Mouse (Mus musculus): Measurements from ENCODE around the gene Fyb. TPM values are rescaled to one million over a fixed set of nuclear protein-coding genes. Genes with fewer than 3 reads are reported as not detected.

The Fyb gene
- polyA plus RNA-seq, 1 experiment, result 129 TPM

DNA sequence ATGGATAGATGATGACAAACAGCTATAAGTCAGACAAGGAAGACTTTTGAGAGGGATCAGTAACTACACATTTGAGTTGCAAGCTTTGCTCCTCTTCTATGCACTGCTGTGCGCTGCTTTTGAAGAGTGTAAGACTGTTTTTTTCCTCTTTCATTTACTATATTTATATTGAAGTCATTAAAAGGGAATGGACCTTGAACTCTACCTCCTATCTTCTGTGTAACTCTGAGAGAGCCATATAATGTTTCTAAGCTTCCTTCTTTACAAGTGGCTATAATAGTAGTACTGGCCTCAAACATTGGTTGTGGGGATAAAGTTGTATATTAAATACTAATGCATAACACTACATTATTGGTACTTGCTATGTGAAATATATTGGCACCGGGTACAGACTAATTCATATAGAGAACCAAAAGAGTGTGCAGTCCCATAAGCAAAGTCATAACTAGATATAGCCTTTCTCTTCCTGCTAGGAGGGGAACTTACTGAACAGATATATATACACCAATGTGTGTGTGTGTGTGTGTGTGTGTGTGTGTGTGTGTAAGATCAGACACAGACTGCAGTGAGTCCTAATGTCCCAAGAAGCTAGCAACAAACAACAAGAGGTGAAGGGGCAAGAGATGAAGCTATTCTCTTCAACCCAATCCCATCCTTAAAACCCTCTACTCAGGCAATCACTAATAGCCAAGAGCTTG is 47.7 kb downstream of the Fyb start:
- TF ChIP-seq REST (IDR thresholded peaks at IDR 0.05; ENCODE audit: insufficient read depth, insufficient read length), result no peak
- TF ChIP-seq POLR2AphosphoS2 (IDR thresholded peaks at IDR 0.05; ENCODE audit: insufficient read length, low read depth), result no peak
- TF ChIP-seq E2F4 (IDR thresholded peaks at IDR 0.05; ENCODE audit: insufficient read depth), result no peak
- TF ChIP-seq MYOG (IDR thresholded peaks at IDR 0.05; ENCODE audit: control insufficient read depth in 1 of 3, insufficient read depth in 1 of 3, insufficient read length in 2 of 3, low read depth in 2 of 3), result no peak
- TF ChIP-seq TCF12 (IDR thresholded peaks at IDR 0.05; ENCODE audit: insufficient read depth, poor library complexity, severe bottlenecking), result no peak
- no peak for TF ChIP-seq SRF (IDR thresholded peaks at IDR 0.05; ENCODE audit: control insufficient read depth, insufficient read length, low read depth)
- no peak for TF ChIP-seq MAX (IDR thresholded peaks at IDR 0.05; ENCODE audit: low read depth)
- no peak for TF ChIP-seq USF1 (IDR thresholded peaks at IDR 0.05; ENCODE audit: low read depth)
- TF ChIP-seq CEBPB (IDR thresholded peaks at IDR 0.05; ENCODE audit: insufficient read depth, poor library complexity, severe bottlenecking), result no peak
- TF ChIP-seq MYOD1 (IDR thresholded peaks at IDR 0.05; ENCODE audit: control insufficient read depth in 1 of 3, insufficient read length in 2 of 3, low read depth in 2 of 3), result no peak
- no peak for TF ChIP-seq POLR2A (IDR thresholded peaks at IDR 0.05; ENCODE audit: insufficient read length, low read depth)
- TF ChIP-seq TCF3 (IDR thresholded peaks at IDR 0.05; ENCODE audit: insufficient read length, low read depth), result no peak
- Histone ChIP-seq H3K36me3 (ENCODE audit: control insufficient read depth, insufficient read depth) (no peaks in the 10 kb centered on the region), H3K4me3 (no peak overlapping the region), H3ac (ENCODE audit: control insufficient read depth, insufficient read length) (no peak overlapping the region), H3K79me2 (ENCODE audit: control insufficient read depth, insufficient read depth) (no peaks in the 10 kb centered on the region), H3K4me2 (ENCODE audit: low read depth) (no peak overlapping the region), H3K27me3 (ENCODE audit: control insufficient read depth, insufficient read depth, insufficient read length) (no peaks in the 10 kb centered on the region)

DNA sequence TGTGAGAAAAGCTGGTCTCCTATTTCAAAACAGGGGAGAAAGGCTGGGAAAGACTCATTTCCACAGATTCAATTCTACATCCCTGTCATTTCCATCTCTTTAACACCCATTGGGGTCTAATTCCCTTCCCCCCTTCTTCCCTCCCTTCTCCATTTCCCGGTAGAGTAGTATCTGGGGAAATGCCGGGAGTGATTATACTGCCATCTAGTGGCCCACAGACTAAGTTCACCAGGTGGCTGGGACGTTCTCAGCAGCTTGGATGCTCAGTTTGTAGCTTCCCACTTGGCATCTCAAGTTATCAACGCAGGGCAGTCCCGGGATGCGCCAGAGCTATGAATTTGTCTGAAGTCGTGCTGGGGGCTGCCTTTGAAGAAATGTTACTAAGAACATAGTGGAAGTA is 48.2 kb downstream of the Fyb start:
- Histone ChIP-seq H3K4me3 (no peak overlapping the region), H3K27me3 (ENCODE audit: control insufficient read depth, insufficient read depth, insufficient read length) (no peaks in the 10 kb centered on the region), H3K36me3 (ENCODE audit: control insufficient read depth, insufficient read depth) (no peaks in the 10 kb centered on the region), H3K79me2 (ENCODE audit: control insufficient read depth, insufficient read depth) (no peaks in the 10 kb centered on the region), H3ac (ENCODE audit: control insufficient read depth, insufficient read length) (no peak overlapping the region), H3K4me2 (ENCODE audit: low read depth) (no peak overlapping the region)
- TF ChIP-seq MYOD1 (IDR thresholded peaks at IDR 0.05; ENCODE audit: control insufficient read depth in 1 of 3, insufficient read length in 2 of 3, low read depth in 2 of 3), result peak in 1 of 3 experiments; percentile 11
- no peak for TF ChIP-seq TCF3 (IDR thresholded peaks at IDR 0.05; ENCODE audit: insufficient read length, low read depth)

DNA sequence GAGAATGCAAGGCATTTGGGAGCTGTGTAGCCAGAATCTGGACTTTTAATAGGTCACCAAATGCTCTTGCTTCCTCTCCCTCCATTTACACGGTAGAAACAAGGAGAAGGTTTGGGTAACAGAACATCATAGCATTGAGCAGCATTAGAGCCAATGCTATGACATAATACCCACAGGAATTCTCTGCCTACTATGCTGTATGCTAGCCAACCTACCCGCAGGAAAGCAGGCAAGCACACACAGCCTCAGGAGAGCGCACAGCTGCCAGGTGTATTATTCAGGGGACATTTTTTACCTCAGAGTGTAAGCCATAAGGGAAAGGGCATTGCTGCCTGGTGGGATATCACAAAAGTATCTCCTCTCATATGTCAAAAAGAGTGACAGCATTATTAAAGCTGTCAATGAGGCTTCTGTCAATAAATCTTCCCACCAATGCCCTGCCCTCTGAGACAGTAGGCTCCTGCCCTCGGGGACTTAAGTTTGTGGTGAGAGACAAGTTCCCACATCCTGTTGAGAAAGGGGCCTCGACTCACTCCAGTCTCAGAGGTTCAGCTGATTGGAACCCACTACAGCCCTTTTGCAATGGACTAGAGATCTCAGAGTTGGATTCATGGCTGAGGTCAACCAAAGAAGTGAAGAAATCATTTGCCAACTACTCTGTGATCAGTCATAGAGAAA is 51.8 kb downstream of the Fyb start:
- TF ChIP-seq MAX (IDR thresholded peaks at IDR 0.05; ENCODE audit: low read depth) (no peak), MYOG (IDR thresholded peaks at IDR 0.05; ENCODE audit: control insufficient read depth in 1 of 3, insufficient read depth in 1 of 3, insufficient read length in 2 of 3, low read depth in 2 of 3) (peak in 1 of 3 experiments; percentile 64), USF1 (IDR thresholded peaks at IDR 0.05; ENCODE audit: low read depth) (no peak), CEBPB (IDR thresholded peaks at IDR 0.05; ENCODE audit: insufficient read depth, poor library complexity, severe bottlenecking) (peak; percentile 75), MYOD1 (IDR thresholded peaks at IDR 0.05; ENCODE audit: control insufficient read depth in 1 of 3, insufficient read length in 2 of 3, low read depth in 2 of 3) (peak in 2 of 3 experiments; percentile 82)
- Histone ChIP-seq H3ac (ENCODE audit: control insufficient read depth, insufficient read length) (no peak overlapping the region), H3K79me2 (ENCODE audit: control insufficient read depth, insufficient read depth) (no peaks in the 10 kb centered on the region), H3K4me3 (no peak overlapping the region), H3K27me3 (ENCODE audit: control insufficient read depth, insufficient read depth, insufficient read length) (no peaks in the 10 kb centered on the region), H3K36me3 (ENCODE audit: control insufficient read depth, insufficient read depth) (no peaks in the 10 kb centered on the region), H3K4me2 (ENCODE audit: low read depth) (peak overlapping the region; percentile 66)

DNA sequence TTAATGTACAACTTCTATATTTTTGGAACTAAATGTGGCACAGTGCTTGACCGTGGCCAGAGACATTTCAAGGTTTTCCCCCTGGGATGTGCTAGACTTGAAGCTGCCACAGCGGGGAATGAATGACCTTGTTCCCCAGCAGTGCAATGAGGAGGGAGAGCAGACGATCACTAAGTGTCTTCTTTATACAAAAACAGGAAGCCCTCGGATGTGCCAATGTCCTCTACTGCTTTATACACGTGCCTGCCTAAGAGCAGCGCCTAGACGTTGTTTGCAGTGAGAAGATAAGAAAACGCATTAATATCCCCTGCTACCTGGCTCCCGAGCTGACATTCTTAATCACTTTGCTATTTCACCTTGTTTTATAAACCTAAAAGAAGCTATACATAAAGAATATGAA is 55.3 kb downstream of the Fyb start:
- Histone ChIP-seq H3ac (ENCODE audit: control insufficient read depth, insufficient read length) (no peak overlapping the region), H3K27me3 (ENCODE audit: control insufficient read depth, insufficient read depth, insufficient read length) (no peaks in the 10 kb centered on the region), H3K4me2 (ENCODE audit: low read depth) (no peak overlapping the region), H3K79me2 (ENCODE audit: control insufficient read depth, insufficient read depth) (no peaks in the 10 kb centered on the region), H3K36me3 (ENCODE audit: control insufficient read depth, insufficient read depth) (no peaks in the 10 kb centered on the region), H3K4me3 (no peak overlapping the region)
- no peak for TF ChIP-seq TCF12 (IDR thresholded peaks at IDR 0.05; ENCODE audit: insufficient read depth, poor library complexity, severe bottlenecking)
- TF ChIP-seq USF1 (IDR thresholded peaks at IDR 0.05; ENCODE audit: low read depth), result no peak
- no peak for TF ChIP-seq MYOD1 (IDR thresholded peaks at IDR 0.05; ENCODE audit: control insufficient read depth in 1 of 3, insufficient read length in 2 of 3, low read depth in 2 of 3)
- TF ChIP-seq E2F4 (IDR thresholded peaks at IDR 0.05; ENCODE audit: insufficient read depth), result no peak
- TF ChIP-seq CEBPB (IDR thresholded peaks at IDR 0.05; ENCODE audit: insufficient read depth, poor library complexity, severe bottlenecking), result no peak
- TF ChIP-seq MAX (IDR thresholded peaks at IDR 0.05; ENCODE audit: low read depth), result no peak
- TF ChIP-seq MYOG (IDR thresholded peaks at IDR 0.05; ENCODE audit: control insufficient read depth in 1 of 3, insufficient read depth in 1 of 3, insufficient read length in 2 of 3, low read depth in 2 of 3), result no peak
- TF ChIP-seq POLR2AphosphoS2 (IDR thresholded peaks at IDR 0.05; ENCODE audit: insufficient read length, low read depth), result no peak
- TF ChIP-seq POLR2A (IDR thresholded peaks at IDR 0.05; ENCODE audit: insufficient read length, low read depth), result no peak
- no peak for TF ChIP-seq TCF3 (IDR thresholded peaks at IDR 0.05; ENCODE audit: insufficient read length, low read depth)
- TF ChIP-seq REST (IDR thresholded peaks at IDR 0.05; ENCODE audit: insufficient read depth, insufficient read length), result no peak
- no peak for TF ChIP-seq SRF (IDR thresholded peaks at IDR 0.05; ENCODE audit: control insufficient read depth, insufficient read length, low read depth)

DNA sequence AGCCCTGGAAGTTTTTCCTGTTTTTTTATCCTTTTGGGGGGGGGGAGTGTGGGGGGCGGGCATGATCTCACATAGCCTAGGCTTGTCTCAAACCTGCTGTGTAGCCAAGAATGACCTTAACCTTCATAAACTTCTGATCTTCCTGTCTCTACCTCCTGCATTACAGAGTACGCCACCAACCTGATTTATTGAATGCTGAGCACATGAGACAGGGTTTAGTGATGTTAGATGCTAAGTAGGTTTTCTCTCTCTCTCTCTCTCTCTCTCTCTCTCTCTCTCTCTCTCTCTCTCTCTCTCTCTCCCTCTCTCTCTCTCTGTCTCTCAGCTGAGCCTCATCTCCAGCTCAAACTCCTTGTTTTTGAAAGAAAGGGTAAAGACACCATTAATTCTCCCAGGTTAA is 56.0 kb downstream of the Fyb start:
- Histone ChIP-seq H3ac (ENCODE audit: control insufficient read depth, insufficient read length) (no peak overlapping the region), H3K4me2 (ENCODE audit: low read depth) (no peak overlapping the region), H3K79me2 (ENCODE audit: control insufficient read depth, insufficient read depth) (no peaks in the 10 kb centered on the region), H3K4me3 (no peak overlapping the region), H3K27me3 (ENCODE audit: control insufficient read depth, insufficient read depth, insufficient read length) (no peaks in the 10 kb centered on the region), H3K36me3 (ENCODE audit: control insufficient read depth, insufficient read depth) (no peaks in the 10 kb centered on the region)
- no peak for TF ChIP-seq MYOD1 (IDR thresholded peaks at IDR 0.05; ENCODE audit: control insufficient read depth in 1 of 3, insufficient read length in 2 of 3, low read depth in 2 of 3)
- TF ChIP-seq MAX (IDR thresholded peaks at IDR 0.05; ENCODE audit: low read depth), result no peak
- TF ChIP-seq TCF12 (IDR thresholded peaks at IDR 0.05; ENCODE audit: insufficient read depth, poor library complexity, severe bottlenecking), result no peak
- no peak for TF ChIP-seq SRF (IDR thresholded peaks at IDR 0.05; ENCODE audit: control insufficient read depth, insufficient read length, low read depth)
- no peak for TF ChIP-seq TCF3 (IDR thresholded peaks at IDR 0.05; ENCODE audit: insufficient read length, low read depth)
- TF ChIP-seq E2F4 (IDR thresholded peaks at IDR 0.05; ENCODE audit: insufficient read depth), result no peak
- no peak for TF ChIP-seq MYOG (IDR thresholded peaks at IDR 0.05; ENCODE audit: control insufficient read depth in 1 of 3, insufficient read depth in 1 of 3, insufficient read length in 2 of 3, low read depth in 2 of 3)
- no peak for TF ChIP-seq REST (IDR thresholded peaks at IDR 0.05; ENCODE audit: insufficient read depth, insufficient read length)
- no peak for TF ChIP-seq POLR2AphosphoS2 (IDR thresholded peaks at IDR 0.05; ENCODE audit: insufficient read length, low read depth)
- TF ChIP-seq CEBPB (IDR thresholded peaks at IDR 0.05; ENCODE audit: insufficient read depth, poor library complexity, severe bottlenecking), result no peak
- no peak for TF ChIP-seq USF1 (IDR thresholded peaks at IDR 0.05; ENCODE audit: low read depth)
- no peak for TF ChIP-seq POLR2A (IDR thresholded peaks at IDR 0.05; ENCODE audit: insufficient read length, low read depth)

Data from myocyte (in vitro differentiated cells).